Mouse (Mus musculus): ENCODE measurements around the gene Pde11a. TPM values are rescaled to one million over a fixed set of nuclear protein-coding genes. Genes with fewer than 3 reads are reported as not detected.

Gene Pde11a
- total RNA-seq, 1 experiment, result 0.27 TPM

DNA sequence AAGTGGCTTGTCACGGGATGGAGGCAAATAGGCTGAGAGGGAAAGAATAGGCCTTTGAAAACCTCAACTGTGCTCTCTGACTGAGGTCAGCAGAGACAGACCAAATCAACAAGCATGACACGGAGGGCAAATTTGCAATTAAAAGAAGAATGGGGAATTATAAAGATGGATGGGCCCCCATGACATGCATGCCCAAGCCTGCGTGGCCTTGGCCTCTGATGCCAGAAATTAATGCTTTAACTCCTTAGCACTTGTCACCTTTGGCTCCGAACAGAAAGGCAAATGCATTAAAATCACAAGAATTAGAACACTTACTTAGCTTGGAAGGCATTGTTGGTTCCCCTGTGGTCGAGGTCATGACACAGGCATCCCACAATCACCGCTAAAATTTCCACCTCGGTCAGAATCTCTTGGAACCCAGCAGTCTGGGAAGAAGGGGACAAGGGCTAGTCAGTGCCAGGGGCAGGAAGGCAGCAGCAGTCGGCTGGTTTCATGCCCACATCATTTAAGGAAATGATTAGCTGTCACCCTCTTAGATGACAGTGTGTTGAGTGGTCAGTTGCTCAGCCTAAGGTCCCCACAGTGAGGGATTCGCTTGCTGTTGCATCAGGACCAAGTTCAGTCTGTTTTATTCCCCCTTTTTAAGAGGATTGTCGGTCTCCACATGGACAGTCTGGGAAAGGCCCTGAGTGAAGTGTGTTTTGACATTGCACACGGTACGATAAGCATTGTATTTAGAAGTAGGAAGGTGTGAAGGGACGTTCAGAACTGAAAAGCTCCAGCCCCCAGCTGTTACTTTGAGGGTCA is 279.7 kb downstream of the Pde11a start:
- TF ChIP-seq MAFK (IDR thresholded peaks at IDR 0.05; ENCODE audit: insufficient read depth, low read depth, low read length), result no peak
- TF ChIP-seq ZC3H11A (IDR thresholded peaks at IDR 0.05; ENCODE audit: borderline replicate concordance, low read depth, low read length), result no peak
- no peak for TF ChIP-seq HCFC1 (IDR thresholded peaks at IDR 0.05; ENCODE audit: borderline replicate concordance, insufficient read depth, low read length)
- no peak for TF ChIP-seq CHD2 (IDR thresholded peaks at IDR 0.05; ENCODE audit: low read depth, low read length)
- no peak for TF ChIP-seq ZNF384 (IDR thresholded peaks at IDR 0.05; ENCODE audit: low read depth, low read length)
- Histone ChIP-seq H3K9ac (ENCODE audit: insufficient read depth, low read depth, low read length, poor library complexity, severe bottlenecking) (no peak overlapping the region), H3K36me3 (ENCODE audit: control insufficient read depth, insufficient read depth, low read length, poor library complexity, severe bottlenecking) (no peaks in the 10 kb centered on the region), H3K9me3 (ENCODE audit: control insufficient read depth, insufficient read depth, low read depth, low read length) (no peaks in the 10 kb centered on the region), H3K27ac (ENCODE audit: insufficient read depth, low read depth, low read length, poor library complexity, severe bottlenecking) (no peak overlapping the region), H3K4me1 (ENCODE audit: control insufficient read depth in 2 of 2, insufficient read depth in 2 of 2, low read length in 2 of 2, poor library complexity in 1 of 2) (no peaks in the 10 kb centered on the region), H3K4me3 (ENCODE audit: insufficient read depth in 1 of 2, low read depth in 1 of 2, low read length in 2 of 2, poor library complexity in 1 of 2, severe bottlenecking in 1 of 2) (no peak overlapping the region)
- DNase-seq (ENCODE audit: low read depth, low spot score), result no peak
- in situ Hi-C loops (cut with MboI; ENCODE audit: low sequenced_read_pairs in 2 of 2, unreplicated experiment in 2 of 2), result loop anchor here in 1 of 2 experiments (25.0 kb wide), 1 partner anchor 447 kb away; no protein-coding TSS in a partner anchor

DNA sequence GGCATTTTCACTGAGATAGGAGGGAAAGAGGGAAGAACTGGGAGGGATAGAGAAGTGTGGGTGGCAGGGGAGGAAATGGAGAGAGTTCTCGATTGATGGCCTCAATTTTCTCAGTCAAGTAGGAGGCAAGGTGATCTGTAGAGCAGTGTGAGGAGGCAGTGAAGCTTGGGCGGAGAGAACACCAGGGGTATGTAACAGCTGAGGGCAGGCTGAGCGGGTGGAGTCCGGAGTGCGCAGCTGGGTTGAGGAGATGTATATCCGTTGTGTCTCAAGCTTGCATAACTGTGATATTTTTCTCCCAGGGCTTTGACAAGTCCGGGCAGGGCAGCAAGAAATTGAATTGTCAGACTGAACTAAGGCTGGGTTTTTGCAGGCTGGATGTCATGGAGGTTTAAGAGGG is 281.0 kb downstream of the Pde11a start:
- H3K9me3 ChIP-seq (ENCODE audit: control insufficient read depth, insufficient read depth, low read depth, low read length), result no peaks in the 10 kb centered on the region
- H3K9ac ChIP-seq (ENCODE audit: insufficient read depth, low read depth, low read length, poor library complexity, severe bottlenecking), result no peak overlapping the region
- H3K27ac ChIP-seq (ENCODE audit: insufficient read depth, low read depth, low read length, poor library complexity, severe bottlenecking), result no peak overlapping the region
- DNase-seq (ENCODE audit: low read depth, low spot score), result no peak
- TF ChIP-seq ZC3H11A (IDR thresholded peaks at IDR 0.05; ENCODE audit: borderline replicate concordance, low read depth, low read length) (no peak), ZNF384 (IDR thresholded peaks at IDR 0.05; ENCODE audit: low read depth, low read length) (no peak), HCFC1 (IDR thresholded peaks at IDR 0.05; ENCODE audit: borderline replicate concordance, insufficient read depth, low read length) (no peak), CHD2 (IDR thresholded peaks at IDR 0.05; ENCODE audit: low read depth, low read length) (no peak), MAFK (IDR thresholded peaks at IDR 0.05; ENCODE audit: insufficient read depth, low read depth, low read length) (no peak)
- in situ Hi-C loops (cut with MboI; ENCODE audit: low sequenced_read_pairs in 2 of 2, unreplicated experiment in 2 of 2), result loop anchor here in 1 of 2 experiments (25.0 kb wide), 1 partner anchor 445 kb away; no protein-coding TSS in a partner anchor
- H3K4me1 ChIP-seq (ENCODE audit: control insufficient read depth in 2 of 2, insufficient read depth in 2 of 2, low read length in 2 of 2, poor library complexity in 1 of 2), result no peaks in the 10 kb centered on the region
- no peaks in the 10 kb centered on the region for H3K36me3 ChIP-seq (ENCODE audit: control insufficient read depth, insufficient read depth, low read length, poor library complexity, severe bottlenecking)
- no peak overlapping the region for H3K4me3 ChIP-seq (ENCODE audit: insufficient read depth in 1 of 2, low read depth in 1 of 2, low read length in 2 of 2, poor library complexity in 1 of 2, severe bottlenecking in 1 of 2)

DNA sequence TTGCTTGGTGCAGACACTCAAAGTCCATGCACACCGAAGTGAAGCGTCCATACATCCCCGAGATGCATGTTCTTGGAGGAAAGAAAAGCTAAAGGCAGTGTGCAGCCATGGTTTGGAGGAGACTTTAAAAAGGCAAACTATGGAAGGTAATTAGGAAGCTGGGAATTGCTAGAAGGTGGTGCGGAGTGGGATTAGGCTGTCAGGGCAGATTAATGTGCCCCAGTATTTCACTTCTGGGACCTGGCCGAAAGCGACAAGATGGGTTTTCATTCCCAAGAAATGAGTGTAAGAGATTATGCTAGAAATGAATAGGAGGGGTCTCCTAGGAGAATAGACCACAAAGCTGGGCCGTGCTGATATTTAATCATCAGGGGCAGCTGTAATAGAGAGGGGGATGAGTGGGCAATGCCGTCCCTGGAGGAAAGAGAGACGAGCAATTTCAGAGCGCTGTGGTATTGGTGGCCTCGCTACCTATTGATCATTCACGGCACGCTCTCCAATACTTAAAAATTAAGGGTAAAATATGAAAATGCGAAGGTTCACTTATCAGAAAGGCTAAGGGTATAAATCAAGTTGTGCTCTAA is 284.7 kb downstream of the Pde11a start:
- in situ Hi-C loops (cut with MboI; ENCODE audit: low sequenced_read_pairs in 2 of 2, unreplicated experiment in 2 of 2), result loop anchor here in 1 of 2 experiments (25.0 kb wide), 1 partner anchor 442 kb away; no protein-coding TSS in a partner anchor

GRCm38 (mm10) chr2:76052897-76053505 is 285.6 kb downstream of the Pde11a start:
- no peak for DNase-seq (ENCODE audit: low read depth, low spot score)
- in situ Hi-C loops (cut with MboI; ENCODE audit: low sequenced_read_pairs in 2 of 2, unreplicated experiment in 2 of 2), result loop anchor here in 1 of 2 experiments (25.0 kb wide), 1 partner anchor 441 kb away; no protein-coding TSS in a partner anchor
- Histone ChIP-seq H3K36me3 (ENCODE audit: control insufficient read depth, insufficient read depth, low read length, poor library complexity, severe bottlenecking) (no peaks in the 10 kb centered on the region), H3K4me1 (ENCODE audit: control insufficient read depth in 2 of 2, insufficient read depth in 2 of 2, low read length in 2 of 2, poor library complexity in 1 of 2) (0 out of 4 replicates have a peak, but pooled peaks cover 0 to 3% of the 10 kb centered on the region in 2 experiments), H3K27ac (ENCODE audit: insufficient read depth, low read depth, low read length, poor library complexity, severe bottlenecking) (no peak overlapping the region), H3K4me3 (ENCODE audit: insufficient read depth in 1 of 2, low read depth in 1 of 2, low read length in 2 of 2, poor library complexity in 1 of 2, severe bottlenecking in 1 of 2) (no peak overlapping the region), H3K9ac (ENCODE audit: insufficient read depth, low read depth, low read length, poor library complexity, severe bottlenecking) (no peak overlapping the region), H3K9me3 (ENCODE audit: control insufficient read depth, insufficient read depth, low read depth, low read length) (no peaks in the 10 kb centered on the region)
- TF ChIP-seq MAFK (IDR thresholded peaks at IDR 0.05; ENCODE audit: insufficient read depth, low read depth, low read length) (no peak), CHD2 (IDR thresholded peaks at IDR 0.05; ENCODE audit: low read depth, low read length) (no peak), ZC3H11A (IDR thresholded peaks at IDR 0.05; ENCODE audit: borderline replicate concordance, low read depth, low read length) (no peak), HCFC1 (IDR thresholded peaks at IDR 0.05; ENCODE audit: borderline replicate concordance, insufficient read depth, low read length) (no peak), ZNF384 (IDR thresholded peaks at IDR 0.05; ENCODE audit: low read depth, low read length) (no peak)

More for the DNA sequence above, 284.7 kb downstream of the Pde11a start:
- Histone ChIP-seq H3K9me3 (ENCODE audit: control insufficient read depth, insufficient read depth, low read depth, low read length) (no peaks in the 10 kb centered on the region), H3K4me1 (ENCODE audit: control insufficient read depth in 2 of 2, insufficient read depth in 2 of 2, low read length in 2 of 2, poor library complexity in 1 of 2) (0 out of 4 replicates have a peak, but pooled peaks cover 0 to 3% of the 10 kb centered on the region in 2 experiments), H3K9ac (ENCODE audit: insufficient read depth, low read depth, low read length, poor library complexity, severe bottlenecking) (no peak overlapping the region), H3K36me3 (ENCODE audit: control insufficient read depth, insufficient read depth, low read length, poor library complexity, severe bottlenecking) (no peaks in the 10 kb centered on the region), H3K4me3 (ENCODE audit: insufficient read depth in 1 of 2, low read depth in 1 of 2, low read length in 2 of 2, poor library complexity in 1 of 2, severe bottlenecking in 1 of 2) (no peak overlapping the region), H3K27ac (ENCODE audit: insufficient read depth, low read depth, low read length, poor library complexity, severe bottlenecking) (no peak overlapping the region)
- TF ChIP-seq CHD2 (IDR thresholded peaks at IDR 0.05; ENCODE audit: low read depth, low read length) (no peak), ZC3H11A (IDR thresholded peaks at IDR 0.05; ENCODE audit: borderline replicate concordance, low read depth, low read length) (no peak), HCFC1 (IDR thresholded peaks at IDR 0.05; ENCODE audit: borderline replicate concordance, insufficient read depth, low read length) (no peak), ZNF384 (IDR thresholded peaks at IDR 0.05; ENCODE audit: low read depth, low read length) (no peak), MAFK (IDR thresholded peaks at IDR 0.05; ENCODE audit: insufficient read depth, low read depth, low read length) (no peak)
- no peak for DNase-seq (ENCODE audit: low read depth, low spot score)
